Mouse (Mus musculus) ES-E14 (cell line): ENCODE measurements around the gene Kremen2.

Experiments
- CHD2 ChIP-seq: IDR thresholded peaks from 2 replicates; pipeline ENCODE4 v1.6.1; 2014; ENCODE audit warnings: mild to moderate bottlenecking, low read depth, low read length, inconsistent platforms
- MAFK ChIP-seq: IDR thresholded peaks from 2 replicates; pipeline ENCODE4 v1.6.1; 2014; ENCODE audit warnings: mild to moderate bottlenecking, low read depth, low read length, inconsistent platforms; ENCODE audit not compliant: insufficient read depth

DNA sequence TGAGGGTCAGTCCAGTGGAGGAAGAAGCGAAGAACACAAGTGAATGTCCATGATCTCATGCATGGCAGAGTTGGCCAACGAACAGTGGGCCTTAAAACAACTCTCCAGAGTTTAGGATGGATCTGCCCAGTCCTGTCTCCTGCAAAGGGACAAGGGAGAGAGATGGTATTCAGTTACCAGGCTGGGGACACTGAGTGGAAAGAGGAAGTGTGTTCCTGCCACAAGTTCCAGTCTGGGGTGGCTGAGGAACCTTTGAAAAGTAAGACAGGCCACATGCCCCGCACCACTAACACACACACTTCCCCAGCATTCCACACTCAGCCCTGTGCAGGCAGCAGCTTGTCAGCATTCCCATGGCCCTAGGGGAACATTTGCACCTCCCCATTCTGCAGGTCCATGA is 1.1 kb upstream of the Kremen2 start:
- no peak for TF ChIP-seq CHD2
- TF ChIP-seq MAFK: no peak
